36 mouse cellular contexts compared by ENCODE assay signal in genomic region chr5:43801798-43802197, GRCm38 (mm10). TPM values are rescaled to one million over a fixed set of nuclear protein-coding genes. Genes with fewer than 3 reads are reported as not detected.
DNase-seq lines count a peak whose midpoint lies in the region; ATAC-seq and TF ChIP-seq lines count a peak whose summit lies in the region.
"Had no signal": no experiment of that assay in that cellular context is flagged by ENCODE, and none has a peak within 500 bp of the region (broad histone marks: within the 10 kb centered on the region; RNA-seq: fewer than 3 reads in every experiment).

No protein-coding gene starts in this region.

- TF ChIP-seq CTCF in liver, postnatal 0 days (IDR thresholded peaks at IDR 0.05; ENCODE audit: low read depth): no peak

- H3K4me1 ChIP-seq in liver, postnatal 0 days (ENCODE audit: insufficient read depth): 0 out of 2 replicates have a peak, but pooled peaks cover 4% of the 10 kb centered on the region
- H3K4me1 ChIP-seq in liver, embryonic 11.5 days (replicated peaks; ENCODE audit: control insufficient read depth, insufficient read depth, low read length): no peaks in the 10 kb centered on the region
- H3K4me1 ChIP-seq: embryonic facial prominence, embryonic 15.5 days; forebrain, embryonic 13.5 days; heart, embryonic 10.5 days; heart, embryonic 15.5 days; hindbrain, embryonic 13.5 days; kidney, embryonic 15.5 days; limb, embryonic 10.5 days; limb, embryonic 15.5 days; neural tube, embryonic 13.5 days; stomach, embryonic 15.5 days had no signal

- no peak overlapping the region for H3K4me3 ChIP-seq in liver, postnatal 0 days (ENCODE audit: low read depth, low read length)
- H3K4me3 ChIP-seq in liver, embryonic 11.5 days (ENCODE audit: low read depth, low read length): no peak overlapping the region
- H3K4me3 ChIP-seq: embryonic facial prominence, embryonic 10.5 days; embryonic facial prominence, embryonic 15.5 days; forebrain, embryonic 13.5 days; heart, embryonic 10.5 days; heart, embryonic 15.5 days; hindbrain, embryonic 13.5 days; kidney, embryonic 15.5 days; layer of hippocampus, adult 2 months; limb, embryonic 10.5 days; limb, embryonic 15.5 days; neural tube, embryonic 13.5 days; stomach, embryonic 15.5 days had no signal

- no peak overlapping the region for H3K4me2 ChIP-seq in liver, postnatal 0 days (ENCODE audit: low read depth, low read length)
- no peak overlapping the region for H3K4me2 ChIP-seq in liver, embryonic 11.5 days
- H3K4me2 ChIP-seq: embryonic facial prominence, embryonic 15.5 days; forebrain, embryonic 13.5 days; heart, embryonic 15.5 days; hindbrain, embryonic 13.5 days; kidney, embryonic 15.5 days; limb, embryonic 15.5 days; midbrain, embryonic 11.5 days; neural tube, embryonic 13.5 days; stomach, embryonic 15.5 days had no signal

- no peak for ATAC-seq in liver, postnatal 0 days
- ATAC-seq in liver, embryonic 11.5 days (replicated peaks; ENCODE audit: low FRiP score): no peak
- peak; percentile 87 for ATAC-seq in granulocyte monocyte progenitor cell, adult 5-6 weeks (replicated peaks; ENCODE audit: poor library complexity, severe bottlenecking)
- ATAC-seq: activated CD4-positive, CD25-positive, alpha-beta regulatory T cell, adult 4 months; CD4-positive, CD25-positive, alpha-beta regulatory T cell, adult 4 months; forebrain, embryonic 13.5 days had no signal

- H3K36me3 ChIP-seq in liver, postnatal 0 days (replicated peaks; ENCODE audit: insufficient read depth, low read length): no peaks in the 10 kb centered on the region
- no peaks in the 10 kb centered on the region for H3K36me3 ChIP-seq in liver, embryonic 11.5 days (ENCODE audit: control insufficient read depth, insufficient read depth, low read length)
- H3K36me3 ChIP-seq: embryonic facial prominence, embryonic 10.5 days; embryonic facial prominence, embryonic 15.5 days; heart, embryonic 10.5 days; heart, embryonic 15.5 days; hindbrain, embryonic 13.5 days; kidney, embryonic 15.5 days; limb, embryonic 10.5 days; limb, embryonic 15.5 days; neural tube, embryonic 13.5 days; stomach, embryonic 15.5 days had no signal

- peak; percentile 79 for TF ChIP-seq EP300 in liver, postnatal 0 days (IDR thresholded peaks at IDR 0.05; ENCODE audit: low read depth)

- intact Hi-C loops in heart, postnatal 10 days (cut with DNase I): no loop called here

- H3K27me3 ChIP-seq in liver, postnatal 0 days (ENCODE audit: insufficient read depth, low read length): no peaks in the 10 kb centered on the region
- no peaks in the 10 kb centered on the region for H3K27me3 ChIP-seq in liver, embryonic 11.5 days (replicated peaks; ENCODE audit: control insufficient read depth, insufficient read depth, low read length)
- H3K27me3 ChIP-seq: embryonic facial prominence, embryonic 15.5 days; forebrain, embryonic 13.5 days; heart, embryonic 15.5 days; hindbrain, embryonic 13.5 days; kidney, embryonic 15.5 days; limb, embryonic 15.5 days; neural tube, embryonic 13.5 days; stomach, embryonic 15.5 days had no signal

- no peak overlapping the region for H3K27ac ChIP-seq in liver, postnatal 0 days (ENCODE audit: low read depth)
- H3K27ac ChIP-seq in liver, embryonic 11.5 days (ENCODE audit: low read depth, low read length): no peak overlapping the region
- H3K27ac ChIP-seq: embryonic facial prominence, embryonic 10.5 days; embryonic facial prominence, embryonic 15.5 days; forebrain, embryonic 13.5 days; heart, embryonic 10.5 days; heart, embryonic 15.5 days; hindbrain, embryonic 13.5 days; kidney, embryonic 15.5 days; layer of hippocampus, adult 2 months; limb, embryonic 10.5 days; limb, embryonic 15.5 days; liver, embryonic 14.5 days; neural tube, embryonic 13.5 days; stomach, embryonic 15.5 days had no signal

- no peaks in the 10 kb centered on the region for H3K9me3 ChIP-seq in liver, postnatal 0 days (ENCODE audit: low read length)
- 0 out of 2 replicates have a peak, but pooled peaks cover 2% of the 10 kb centered on the region for H3K9me3 ChIP-seq in liver, embryonic 11.5 days (ENCODE audit: control insufficient read depth, low read length)
- H3K9me3 ChIP-seq: embryonic facial prominence, embryonic 10.5 days; embryonic facial prominence, embryonic 15.5 days; forebrain, embryonic 13.5 days; heart, embryonic 10.5 days; heart, embryonic 15.5 days; hindbrain, embryonic 13.5 days; kidney, embryonic 15.5 days; limb, embryonic 10.5 days; limb, embryonic 15.5 days; neural tube, embryonic 13.5 days; stomach, embryonic 15.5 days had no signal

- DNase-seq in liver, postnatal 0 days: no peak
- DNase-seq in liver, embryonic 11.5 days (ENCODE audit: low spot score): no peak
- DNase-seq in lung, postnatal 36 days: peak; percentile 34
- DNase-seq in lung, postnatal 4 days: no peak
- no peak for DNase-seq in left cerebral cortex, adult 11 months (ENCODE audit: low spot score)
- DNase-seq in heart, postnatal 10 days: no peak
- no peak for DNase-seq in kidney, postnatal 4 days
- DNase-seq: adrenal gland, adult 8-10 months; cerebellum, adult 2 months; cerebellum, postnatal 14 days; gastrocnemius, postnatal 14 days; heart, adult 11 months; heart, postnatal 4 days; kidney, adult 18-20 months; kidney, postnatal 25 days; layer of hippocampus, postnatal 36 days; retina, postnatal 1 day; right cerebral cortex, postnatal 25 days had no signal

- H3K9ac ChIP-seq in liver, postnatal 0 days (replicated peaks): no peak overlapping the region
- no peak overlapping the region for H3K9ac ChIP-seq in liver, embryonic 11.5 days (ENCODE audit: low read depth, low read length)
- H3K9ac ChIP-seq: embryonic facial prominence, embryonic 15.5 days; forebrain, embryonic 13.5 days; heart, embryonic 15.5 days; hindbrain, embryonic 13.5 days; kidney, embryonic 15.5 days; limb, embryonic 15.5 days; liver, embryonic 14.5 days; neural tube, embryonic 13.5 days; stomach, embryonic 15.5 days had no signal

- WGBS in liver, postnatal 0 days (ENCODE audit: insufficient replicate concordance): 63% methylated on average over 4 of the region's 4 CpGs
- WGBS in liver, embryonic 11.5 days: 82% methylated on average over 4 of the region's 4 CpGs

RNA-seq across cellular contexts. Expression of gene Bst1, which starts 16.9 kb away (rescaled TPM):
- 3.1 TPM in 2 replicates for polyA plus RNA-seq in liver, postnatal 0 days (2015; fragmentation: Nextera tagmentation; extraction: Ambion mirVana)
- polyA plus RNA-seq in liver, embryonic 11.5 days (2014; fragmentation: Nextera tagmentation; extraction: Ambion mirVana): 0.36 TPM in 1 of 2 replicates, not detected in the other
- 1.8 TPM in 1 of 2 replicates, not detected in the other for total RNA-seq in granulocyte monocyte progenitor cell, adult 5-6 weeks (2014; fragmentation: Nextera tagmentation)
- 0.46 and 1.0 TPM in 2 replicates for total RNA-seq in granulocyte monocyte progenitor cell, adult 5-6 weeks (2017)
- under 1 TPM; 0.96 to 0.99 TPM for total RNA-seq in heart, postnatal 10 days (2021)
- total RNA-seq: layer of hippocampus, adult 2 months; layer of hippocampus, postnatal 36 days; left cerebral cortex, postnatal 10 days had no signal
- polyA plus RNA-seq: CD4-positive, CD25-positive, alpha-beta regulatory T cell, adult 4 months; forebrain, embryonic 13.5 days; hindbrain, embryonic 13.5 days; midbrain, embryonic 11.5 days had no signal

RNA-seq across cellular contexts. Expression of gene Fbxl5, which starts 19.6 kb away (rescaled TPM):
- polyA plus RNA-seq in liver, postnatal 0 days (2015; fragmentation: Nextera tagmentation; extraction: Ambion mirVana): 15.9 and 16.5 TPM in 2 replicates
- 36.5 and 40.3 TPM in 2 replicates for polyA plus RNA-seq in liver, embryonic 11.5 days (2014; fragmentation: Nextera tagmentation; extraction: Ambion mirVana)
- 31.2 and 47.8 TPM in 2 replicates for total RNA-seq in granulocyte monocyte progenitor cell, adult 5-6 weeks (2014; fragmentation: Nextera tagmentation)
- total RNA-seq in granulocyte monocyte progenitor cell, adult 5-6 weeks (2017): 46.3 and 61.3 TPM in 2 replicates
- 10 to 100 TPM; 32.0 to 37.0 TPM for total RNA-seq in heart, postnatal 10 days (2021)
